Mouse (Mus musculus) large intestine, adult 2 months (tissue): ENCODE results near the gene Tssk1. TPM values are rescaled to one million over a fixed set of nuclear protein-coding genes. Genes with fewer than 3 reads are reported as not detected.

ENCODE experiments used
- DNase-seq: peaks from one replicate; pipeline ENCODE4 v3.0.0-alpha.2; 2012; ENCODE audit warnings: low read depth, low spot score
- WGBS: fragments of 180-500 bp; shearing (Covaris S2); methylation state at CpG from one replicate; pipeline ENCODE4 v1.1.7; 2018; 5-methylcytosine and 5-hydroxymethylcytosine counted together
- polyA plus RNA-seq: library from polyadenylated mRNA; depleted of rRNA; stranded (reverse); fragments of >200 nt; gene quantifications from 2 replicates; pipeline ENCODE4 v1.2.3, GENCODE M21; 2012; rRNA removed

The Tssk1 gene
- 0.05 and 0.10 TPM in 2 replicates for polyA plus RNA-seq

DNA sequence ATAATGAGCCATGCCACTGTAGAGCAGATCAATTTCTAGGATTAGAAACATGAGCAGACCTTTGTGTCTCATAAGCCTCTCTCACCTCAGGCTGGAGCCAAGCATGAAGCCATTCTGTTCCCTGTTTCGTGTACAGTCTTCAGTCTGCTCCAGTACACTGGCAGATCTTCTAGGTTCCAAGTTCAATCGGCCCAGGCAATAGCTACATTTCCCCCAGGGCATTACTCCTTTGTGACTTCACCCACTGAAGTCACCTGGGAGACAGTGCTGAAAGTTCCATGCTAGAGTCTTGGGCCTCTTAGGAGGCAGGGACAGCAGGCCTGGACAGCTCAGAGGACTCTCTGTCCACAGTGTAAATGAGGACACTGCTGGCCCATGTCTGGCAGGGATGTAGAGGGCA is at the start of gene Tssk1:
Tssk1 (plus strand) TSS at position 301 of the 400 bp plus-strand sequence.
- WGBS, result 87% methylated on average over 2 of the region's 2 CpGs
- DNase-seq, result no peak

DNA sequence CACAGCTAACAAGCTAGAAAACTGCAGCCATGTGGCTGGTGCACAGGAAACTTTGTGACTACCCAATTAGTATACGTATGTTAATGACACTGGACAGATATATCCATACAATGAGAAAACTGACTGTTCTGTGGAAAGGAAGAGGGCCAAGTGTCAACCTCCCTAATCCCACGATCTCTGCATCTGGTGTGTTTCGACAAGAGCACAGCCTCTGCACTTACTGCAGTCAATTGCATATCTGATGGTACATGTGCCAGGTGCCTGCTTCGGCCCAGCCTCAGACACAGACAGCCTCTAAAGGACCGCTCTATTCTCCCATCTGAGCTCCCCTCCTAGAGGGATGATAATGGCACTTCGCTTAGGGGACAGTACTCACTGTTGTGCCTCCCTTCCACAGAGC is 45.6 kb upstream of the Tssk1 start:
- WGBS, result 97% methylated on average over 6 of the region's 6 CpGs
- no peak for DNase-seq

DNA sequence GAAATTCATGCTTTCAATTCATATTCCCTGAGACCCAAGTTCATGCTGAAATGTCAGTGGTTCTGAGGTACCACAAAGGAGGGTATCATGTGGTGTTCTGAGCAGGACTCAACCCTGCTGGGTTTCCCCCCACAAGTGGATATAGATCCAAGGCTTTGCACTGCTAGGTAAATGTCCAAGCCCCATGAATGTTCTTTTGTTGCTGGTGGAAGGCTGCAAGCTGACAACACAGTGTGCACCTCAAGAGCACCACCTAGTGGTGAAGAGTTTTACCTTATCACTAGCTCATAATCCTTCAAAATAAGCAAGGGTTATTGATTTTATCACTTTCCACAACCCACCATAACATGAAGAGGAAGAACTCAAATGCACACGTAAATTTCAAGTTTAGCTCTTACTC is 45.1 kb upstream of the Tssk1 start:
- DNase-seq, result no peak

DNA sequence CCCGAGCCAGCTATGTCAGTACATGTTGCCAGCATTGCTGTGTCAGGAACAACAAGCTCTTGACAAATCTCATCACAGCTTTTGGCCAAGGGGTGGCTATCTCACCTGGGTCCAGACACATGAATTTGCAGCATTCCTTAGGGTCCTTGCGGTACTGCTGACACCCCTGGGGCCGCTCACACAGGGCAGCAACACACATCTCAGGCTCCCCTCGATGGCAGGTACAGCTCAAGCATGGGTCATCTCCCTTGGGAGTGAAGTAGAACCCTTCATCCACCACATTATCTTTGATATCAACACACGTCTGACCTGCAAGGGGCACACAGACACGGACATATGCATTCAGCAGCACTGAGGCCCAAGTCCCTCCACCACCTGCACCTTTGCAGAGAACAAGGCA is 44.5 kb upstream of the Tssk1 start:
- 83% methylated on average over 6 of the region's 6 CpGs for WGBS

More for the DNA sequence above, 45.1 kb upstream of the Tssk1 start:
- WGBS, result 16% methylated on average over 1 of the region's 1 CpGs

DNA sequence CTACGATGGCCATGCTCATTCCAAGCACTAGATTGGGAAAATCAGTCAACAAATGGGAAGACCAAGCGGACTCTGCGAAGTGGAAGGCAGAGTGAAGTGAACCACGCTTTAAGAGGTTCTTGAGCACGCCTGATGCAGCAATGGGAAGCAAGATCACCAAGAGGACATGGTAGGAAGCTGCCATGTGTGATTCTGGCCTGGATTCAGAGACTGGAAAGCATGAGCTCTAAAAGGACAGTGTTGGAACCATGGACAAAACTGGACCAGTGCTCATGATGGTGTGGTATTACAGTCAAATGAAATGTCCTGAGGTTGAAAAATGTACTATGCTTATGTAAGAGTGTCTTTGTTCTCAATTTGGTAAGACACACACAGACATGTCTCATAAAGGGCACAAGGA is 42.7 kb upstream of the Tssk1 start:
- no peak for DNase-seq
- 97% methylated on average over 5 of the region's 5 CpGs for WGBS

More for the DNA sequence above, 44.5 kb upstream of the Tssk1 start:
- no peak for DNase-seq

DNA sequence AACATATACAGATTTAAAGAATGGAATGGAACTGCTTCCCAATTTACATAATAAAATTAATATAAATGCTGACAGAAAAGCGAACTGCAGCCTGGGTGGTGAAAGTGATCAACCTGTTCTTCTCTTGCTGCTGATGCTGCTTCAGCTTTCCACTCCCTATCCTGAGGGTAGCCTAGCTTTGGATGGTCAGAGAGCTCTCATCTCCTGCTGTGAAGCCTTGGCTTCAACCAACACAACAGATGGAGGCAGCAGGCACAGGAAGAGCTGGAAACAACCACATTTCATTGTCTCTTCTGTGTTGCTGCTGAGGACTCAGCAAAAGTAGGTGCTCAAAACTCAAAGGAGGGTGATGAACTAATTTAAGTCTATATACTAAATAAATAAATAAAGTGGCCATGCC is 42.2 kb upstream of the Tssk1 start:
- DNase-seq, result no peak
- WGBS, result 88% methylated on average over 1 of the region's 1 CpGs

DNA sequence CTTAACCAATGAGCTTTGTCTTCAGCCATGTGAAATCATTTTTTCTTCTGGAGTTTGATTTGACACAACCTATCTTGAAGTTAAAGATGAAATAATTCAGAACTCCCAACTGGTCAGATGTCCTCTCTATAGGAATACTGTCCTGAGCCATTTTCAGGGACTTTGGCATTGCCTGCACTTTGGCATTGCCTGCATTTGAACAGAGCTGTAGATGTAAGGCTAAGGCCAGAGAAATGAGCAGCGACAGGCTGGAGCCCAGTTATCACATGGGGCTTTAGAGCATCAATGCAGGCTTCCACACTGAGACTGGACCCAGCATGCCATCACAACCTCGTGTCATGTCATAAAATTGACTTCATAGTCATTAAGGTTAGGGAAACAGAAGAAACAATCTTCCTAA is 40.8 kb upstream of the Tssk1 start:
- no peak for DNase-seq
- 68% methylated on average over 2 of the region's 2 CpGs for WGBS

DNA sequence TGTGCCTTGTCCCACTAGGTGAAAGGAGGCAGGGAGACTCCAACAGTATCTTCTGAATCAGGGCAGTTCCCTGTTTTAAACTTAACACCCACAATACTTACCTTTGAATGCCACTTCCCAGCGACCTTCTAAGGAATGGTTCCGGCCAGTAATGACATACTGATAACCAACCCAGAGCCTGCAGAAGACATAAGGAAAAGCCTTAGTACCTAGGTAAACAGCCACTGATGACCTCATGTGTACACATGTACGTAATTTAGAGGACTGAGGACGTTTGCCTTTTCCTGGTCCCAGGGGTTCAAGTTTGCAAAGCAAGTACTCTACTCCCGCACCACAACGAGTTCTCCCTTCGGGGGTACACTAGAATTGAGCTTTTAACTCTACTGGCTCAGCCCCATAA is 36.9 kb upstream of the Tssk1 start:
- no peak for DNase-seq
- WGBS, result 62% methylated on average over 7 of the region's 7 CpGs

DNA sequence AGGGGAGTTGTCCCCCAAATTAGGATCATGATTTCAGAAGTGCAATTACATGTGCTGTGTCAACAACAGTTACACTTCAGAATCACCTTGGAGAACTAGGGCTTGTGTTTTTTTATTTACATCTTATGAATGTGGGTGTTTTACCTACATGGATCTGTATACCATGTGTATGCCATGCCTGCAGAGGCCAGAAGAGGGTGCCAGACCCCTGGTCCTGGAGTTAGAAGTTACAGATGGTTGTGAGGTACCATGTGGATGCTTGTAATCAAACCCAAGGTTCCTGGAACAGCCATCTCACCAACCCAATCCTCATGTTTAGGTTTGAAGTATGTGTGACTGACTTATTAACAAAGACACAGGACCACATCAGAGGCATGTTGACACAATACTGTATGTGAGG is 35.4 kb upstream of the Tssk1 start:
- DNase-seq, result no peak

DNA sequence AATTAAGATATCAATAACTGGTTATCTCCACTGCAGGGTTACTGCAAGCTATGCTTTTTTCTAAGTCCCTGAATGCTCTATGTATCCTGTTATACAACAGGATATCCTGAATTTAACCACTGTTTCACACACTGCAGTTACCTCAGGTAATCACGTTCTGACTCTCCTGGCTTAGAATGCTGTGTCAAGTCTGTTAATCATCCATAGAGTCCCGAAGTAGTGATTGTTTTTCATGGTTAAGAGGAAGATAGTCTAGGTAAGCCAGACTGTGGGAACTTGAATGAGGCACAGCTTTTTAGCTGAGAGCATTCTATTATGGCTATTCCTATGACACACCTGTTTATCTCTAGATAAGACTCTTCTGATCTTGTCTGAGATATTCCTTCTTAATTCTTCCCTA is 28.7 kb upstream of the Tssk1 start:
- WGBS, result 30% methylated on average over 2 of the region's 2 CpGs
- DNase-seq, result no peak

DNA sequence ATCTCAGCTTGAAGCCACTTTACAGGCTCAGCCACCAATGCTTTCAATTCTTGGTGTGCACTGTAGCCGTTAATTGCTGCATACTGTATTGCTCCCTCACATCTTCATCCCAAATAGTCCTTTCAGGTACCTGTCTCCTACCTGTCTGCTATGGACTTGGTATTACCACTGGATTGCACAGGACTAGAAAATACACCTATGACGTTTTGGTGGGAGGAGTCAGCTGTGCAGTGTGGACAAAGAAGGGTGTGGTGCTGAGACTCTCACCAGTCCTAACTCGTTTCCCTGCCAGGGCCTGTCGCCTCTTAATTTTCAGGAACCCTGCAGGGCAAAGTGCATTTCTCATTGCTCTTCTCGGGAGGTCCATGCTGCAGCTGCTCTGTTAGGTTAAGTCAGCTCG is 28.3 kb upstream of the Tssk1 start:
- peak; percentile 90 for DNase-seq
- 32% methylated on average over 6 of the region's 6 CpGs for WGBS

DNA sequence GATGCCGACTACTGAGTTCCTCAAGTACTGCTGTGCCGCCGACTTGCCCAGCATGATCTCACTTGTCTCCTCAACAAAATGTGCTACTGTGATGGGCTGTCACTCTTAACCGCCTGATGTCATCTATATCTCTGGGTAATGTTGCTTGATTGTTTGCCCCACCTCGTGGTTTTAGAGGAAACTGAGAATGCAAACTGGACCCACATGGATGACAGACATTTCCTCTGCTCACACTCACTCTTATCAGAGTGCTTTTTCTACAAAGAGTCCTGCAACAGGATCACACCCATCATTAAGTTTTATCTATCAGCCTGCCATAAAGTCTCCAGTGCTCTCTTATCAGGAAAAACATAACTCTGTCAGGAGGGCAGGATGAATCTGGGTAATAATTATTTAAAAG is 22.8 kb upstream of the Tssk1 start:
- WGBS, result 45% methylated on average over 5 of the region's 5 CpGs

DNA sequence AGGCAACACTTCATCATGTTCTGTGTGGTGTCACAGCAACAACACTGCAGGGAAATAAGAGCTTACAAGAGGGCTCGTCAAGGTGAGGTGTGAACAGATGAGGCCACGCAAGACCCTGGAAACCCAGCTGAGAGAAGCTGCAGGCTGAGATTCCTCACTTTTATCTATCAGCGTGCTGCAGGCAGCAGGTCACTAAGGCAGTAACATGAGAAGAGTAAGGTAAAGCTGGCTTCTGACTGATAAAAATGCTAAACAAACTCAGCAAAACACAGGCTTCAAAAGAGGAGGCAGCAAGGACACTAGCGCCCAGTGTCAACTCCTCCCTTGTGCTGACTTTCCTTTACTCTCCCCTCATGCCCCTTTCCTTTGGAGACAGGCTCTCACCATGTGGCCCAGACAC is 21.0 kb upstream of the Tssk1 start:
- DNase-seq, result no peak
- WGBS, result 85% methylated on average over 4 of the region's 4 CpGs

More for the DNA sequence above, 22.8 kb upstream of the Tssk1 start:
- no peak for DNase-seq

DNA sequence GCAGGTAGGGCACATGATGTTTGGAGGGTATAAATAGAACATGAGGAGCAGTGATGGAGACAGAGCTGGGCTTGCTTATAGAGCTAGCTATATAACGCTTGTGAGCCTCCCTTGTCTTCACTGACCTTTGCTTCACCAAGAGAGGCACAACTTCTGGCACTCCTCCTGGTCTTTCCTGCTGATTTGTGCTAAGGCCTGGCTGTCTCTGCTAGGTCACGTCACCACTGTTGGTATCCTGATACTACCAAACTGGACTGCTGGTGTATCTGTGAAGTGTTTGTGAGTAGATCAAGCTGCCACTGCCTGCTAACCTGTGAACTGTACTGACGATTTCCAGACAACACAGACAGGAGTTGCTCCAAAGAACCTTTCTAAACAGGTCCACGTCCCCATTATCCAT is 18.8 kb upstream of the Tssk1 start:
- 53% methylated on average over 4 of the region's 4 CpGs for WGBS
- no peak for DNase-seq

DNA sequence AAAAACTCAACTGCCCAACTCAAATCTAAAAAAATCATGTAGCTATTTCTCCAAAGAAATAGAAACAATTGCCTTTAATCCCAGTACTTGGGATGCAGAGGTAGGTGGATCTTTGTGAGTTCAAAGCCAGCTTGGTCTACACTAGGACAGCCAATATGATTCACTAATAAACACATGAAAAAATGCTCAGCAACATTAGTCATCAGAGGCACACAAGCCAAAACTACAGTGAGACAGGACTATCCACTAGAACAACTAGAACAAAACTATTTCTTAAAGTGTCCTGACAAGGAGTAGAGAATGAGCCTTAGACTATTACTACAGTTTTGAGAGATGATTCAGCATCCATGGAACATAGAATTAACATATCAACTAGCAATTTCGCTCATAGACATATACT is 17.9 kb upstream of the Tssk1 start:
- 98% methylated on average over 1 of the region's 1 CpGs for WGBS
- no peak for DNase-seq

DNA sequence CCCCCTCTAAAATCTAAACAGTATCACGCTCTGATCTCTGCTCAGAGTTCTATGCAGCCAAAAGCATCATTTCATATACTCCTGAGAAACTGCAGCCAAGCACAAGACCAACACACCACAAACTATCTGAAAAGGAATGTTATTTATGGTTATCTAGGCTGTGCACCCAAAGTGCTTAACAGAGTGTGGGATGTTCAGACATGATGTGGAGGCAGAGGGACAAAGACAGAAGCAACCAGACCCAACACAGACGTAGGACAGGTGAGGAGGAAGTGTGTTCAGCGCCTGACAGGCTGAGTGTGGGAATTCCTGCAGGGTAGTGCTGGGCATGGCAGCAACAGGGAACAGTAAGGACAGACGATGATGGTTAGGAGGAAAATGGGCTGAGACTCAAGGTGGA is 14.5 kb upstream of the Tssk1 start:
- no peak for DNase-seq
- 81% methylated on average over 4 of the region's 4 CpGs for WGBS

DNA sequence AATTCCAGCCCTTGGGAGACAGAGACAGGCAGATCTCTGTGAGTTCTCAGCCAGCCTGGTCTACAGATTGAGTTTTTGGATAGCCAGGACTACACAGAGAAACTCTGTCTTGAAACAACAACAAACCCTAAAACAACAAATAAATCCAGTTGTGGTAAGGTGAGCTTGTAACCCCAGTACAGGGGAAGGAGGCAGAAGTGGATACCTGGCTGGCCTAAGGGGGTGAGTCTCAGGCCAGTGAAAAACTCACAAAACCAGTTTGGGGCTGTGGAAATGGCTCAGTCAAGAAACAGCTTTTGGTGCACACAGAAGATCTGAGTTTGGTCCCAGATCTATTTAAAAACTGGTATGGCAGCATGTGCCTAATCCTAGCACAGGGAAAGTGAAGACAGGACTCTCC is 11.8 kb upstream of the Tssk1 start:
- no peak for DNase-seq

DNA sequence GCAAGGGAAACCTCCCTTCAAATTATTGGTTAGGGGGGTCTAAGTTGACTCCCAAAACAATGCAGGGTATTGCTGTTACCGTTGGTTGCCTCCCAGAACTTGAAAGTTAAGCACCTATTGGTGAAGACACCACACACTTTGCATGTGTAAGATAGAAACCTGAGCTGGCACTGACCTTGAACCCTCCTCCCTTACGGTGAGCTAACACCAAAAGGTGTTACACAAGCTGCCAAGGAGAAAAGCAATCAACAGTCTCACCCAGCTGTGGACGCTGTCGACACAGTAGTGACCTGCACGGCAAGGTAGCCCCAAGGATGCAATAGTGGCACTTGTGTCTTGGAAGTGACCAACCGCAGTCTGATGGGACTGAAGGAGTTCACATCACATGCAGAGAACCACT is 9.9 kb upstream of the Tssk1 start:
- no peak for DNase-seq
- 52% methylated on average over 6 of the region's 6 CpGs for WGBS

DNA sequence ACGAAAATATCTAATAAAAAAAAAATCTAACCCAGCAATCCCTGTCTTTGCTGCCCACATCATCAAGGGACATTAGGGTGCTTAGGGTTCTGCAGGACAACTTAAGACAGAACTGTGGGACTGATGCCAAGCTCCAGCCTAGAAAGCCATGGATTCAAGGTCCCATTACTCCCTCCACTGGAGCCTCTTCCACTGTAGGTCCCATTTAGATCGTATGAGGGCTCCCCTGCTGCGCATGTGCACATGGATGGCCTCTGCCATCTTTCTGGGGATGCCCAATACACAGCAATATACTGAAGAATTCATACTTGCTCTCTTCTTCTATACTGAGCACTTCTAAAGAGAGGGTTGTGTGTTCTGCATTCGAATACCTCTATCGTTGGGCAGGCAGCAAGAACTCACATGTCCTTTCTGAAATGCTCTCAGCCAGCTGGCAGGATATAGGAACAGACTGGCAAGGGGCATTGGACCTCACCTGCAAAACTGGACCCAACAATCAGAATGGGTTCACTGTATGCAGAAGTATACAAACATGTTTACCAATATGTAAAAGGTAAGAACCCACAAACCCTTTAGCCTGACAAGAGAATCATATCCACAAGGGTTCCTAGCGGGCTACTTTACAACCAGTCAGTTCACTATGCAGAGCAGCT is 4.2 kb upstream of the Tssk1 start:
- WGBS, result 57% methylated on average over 6 of the region's 6 CpGs
- no peak for DNase-seq

DNA sequence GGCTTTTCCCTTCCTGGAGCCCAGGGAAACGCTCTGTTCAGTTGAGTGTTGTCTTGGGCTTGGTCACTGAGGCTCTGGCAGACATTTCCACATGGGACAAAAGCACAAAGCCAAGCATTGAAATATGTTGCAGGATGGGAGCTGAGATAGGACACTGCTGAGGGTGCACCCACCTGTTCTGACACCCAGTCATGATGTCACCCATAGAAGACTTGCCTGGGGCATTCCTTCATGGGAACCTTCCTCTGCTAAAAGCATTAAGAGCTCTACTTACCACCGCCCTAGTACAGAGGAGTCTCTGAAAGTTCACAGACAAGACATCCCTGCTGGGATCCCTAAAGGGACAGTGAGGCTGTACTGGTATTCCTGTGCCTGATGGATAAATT is 3.7 kb upstream of the Tssk1 start:
- 21% methylated on average over 2 of the region's 2 CpGs for WGBS
- DNase-seq, result no peak

DNA sequence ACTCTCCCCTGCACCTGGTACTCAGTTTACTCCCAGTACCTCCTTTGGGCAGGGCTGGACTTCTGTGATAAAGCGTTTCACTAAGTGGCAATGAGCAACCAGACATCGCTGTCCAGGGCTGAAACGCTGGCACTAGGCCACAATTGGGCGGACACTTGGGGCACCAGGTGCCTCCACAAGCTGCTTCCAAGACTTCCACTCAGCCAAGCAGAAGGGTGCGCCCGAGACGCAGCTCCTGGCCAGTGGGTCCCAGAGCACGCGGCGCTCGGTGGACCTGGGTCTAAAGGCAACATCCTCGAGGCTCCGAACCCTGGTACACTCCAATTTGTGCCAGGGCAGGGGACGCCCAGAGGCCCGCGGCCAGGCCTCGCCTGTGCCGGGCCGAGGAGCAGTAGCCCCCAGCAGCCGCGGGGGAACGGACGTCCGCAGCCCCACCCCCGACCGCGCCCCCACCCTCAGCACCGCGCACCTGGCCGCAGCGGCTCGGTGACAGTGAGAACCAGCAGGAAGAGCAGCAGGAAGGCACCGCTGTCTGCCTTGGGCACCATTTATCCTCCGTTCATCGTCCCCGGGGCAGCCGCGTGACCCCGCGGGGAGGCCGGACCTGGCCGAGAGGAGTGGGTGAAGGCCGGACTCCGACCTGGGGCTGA is 3.0 kb upstream of the Tssk1 start:
- DNase-seq, result peak; percentile 89
- WGBS, result under 1% methylated on average over 44 of the region's 44 CpGs

DNA sequence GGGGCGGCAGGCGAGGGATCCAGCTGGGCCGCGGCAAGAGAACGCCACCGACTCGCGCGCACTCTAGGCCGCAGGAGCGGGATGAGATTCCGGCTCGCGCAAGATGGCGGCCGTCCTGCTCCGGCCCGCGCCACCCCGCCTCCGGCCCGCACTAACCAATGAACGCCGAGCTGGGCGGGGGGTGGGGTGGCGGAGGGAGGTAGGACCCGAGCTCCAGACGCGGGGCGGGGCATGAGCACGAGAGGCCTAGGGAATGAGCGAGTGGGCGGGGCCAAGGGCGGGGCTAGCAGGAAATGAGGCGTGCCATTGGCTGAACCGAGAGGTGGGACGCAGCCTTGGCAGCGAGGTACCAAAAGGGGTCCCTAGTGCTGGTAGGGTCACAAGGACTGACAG is 2.5 kb upstream of the Tssk1 start, which contains the start of gene Gm20518:
Gm20518 (minus strand) TSS at position 105 of the 393 bp plus-strand sequence.
- DNase-seq, result peak; percentile 91
- WGBS, result under 1% methylated on average over 38 of the region's 38 CpGs
